Mouse (Mus musculus): ENCODE measurements around the gene Tbc1d2b.
A peak's percentile ranks its signal among the peaks of the same experiment; 100 is the strongest.

Tbc1d2b gene

GRCm38 (mm10) chr9:90204396-90204915 lies 66.1 kb downstream of the Tbc1d2b start:
- peak; percentile 3 for DNase-seq (ENCODE audit: low read depth, low spot score)

- no peak for DNase-seq (ENCODE audit: low read depth, low spot score)
Measured at GRCm38 (mm10) chr9:90203233-90203632, 67.4 kb downstream of the Tbc1d2b start.

- no peak for DNase-seq (ENCODE audit: low read depth, low spot score)
Measured at GRCm38 (mm10) chr9:90201541-90201940, 69.1 kb downstream of the Tbc1d2b start.

- DNase-seq (ENCODE audit: low read depth, low spot score) = no peak
Measured at GRCm38 (mm10) chr9:90201096-90201495, 69.5 kb downstream of the Tbc1d2b start.

- DNase-seq (ENCODE audit: low read depth, low spot score) = no peak
Measured at GRCm38 (mm10) chr9:90200501-90200900, 70.1 kb downstream of the Tbc1d2b start.

GRCm38 (mm10) chr9:90199611-90200010 lies 71.0 kb downstream of the Tbc1d2b start:
- no peak for DNase-seq (ENCODE audit: low read depth, low spot score)

- DNase-seq (ENCODE audit: low read depth, low spot score) = no peak
Measured at GRCm38 (mm10) chr9:90198531-90199449, 71.8 kb downstream of the Tbc1d2b start.

- DNase-seq (ENCODE audit: low read depth, low spot score) = no peak
Measured at GRCm38 (mm10) chr9:90197866-90198383, 72.7 kb downstream of the Tbc1d2b start.

- DNase-seq (ENCODE audit: low read depth, low spot score) = no peak
Measured at GRCm38 (mm10) chr9:90197116-90197665, 73.4 kb downstream of the Tbc1d2b start.

GRCm38 (mm10) chr9:90196262-90196661 lies 74.3 kb downstream of the Tbc1d2b start:
- no peak for DNase-seq (ENCODE audit: low read depth, low spot score)

GRCm38 (mm10) chr9:90195000-90195399 lies 75.6 kb downstream of the Tbc1d2b start:
- no peak for DNase-seq (ENCODE audit: low read depth, low spot score)

GRCm38 (mm10) chr9:90189391-90189790 lies 81.2 kb downstream of the Tbc1d2b start:
- DNase-seq (ENCODE audit: low read depth, low spot score) = no peak

GRCm38 (mm10) chr9:90188893-90189292 lies 81.7 kb downstream of the Tbc1d2b start:
- DNase-seq (ENCODE audit: low read depth, low spot score) = no peak

- DNase-seq (ENCODE audit: low read depth, low spot score) = no peak
Measured at GRCm38 (mm10) chr9:90185356-90185910, 85.2 kb downstream of the Tbc1d2b start.

- no peak for DNase-seq (ENCODE audit: low read depth, low spot score)
Measured at GRCm38 (mm10) chr9:90184116-90184515, 86.5 kb downstream of the Tbc1d2b start.

GRCm38 (mm10) chr9:90183550-90183949 lies 87.1 kb downstream of the Tbc1d2b start:
- no peak for DNase-seq (ENCODE audit: low read depth, low spot score)

- no peak for DNase-seq (ENCODE audit: low read depth, low spot score)
Measured at GRCm38 (mm10) chr9:90182636-90183421, 87.8 kb downstream of the Tbc1d2b start.

- DNase-seq (ENCODE audit: low read depth, low spot score) = no peak
Measured at GRCm38 (mm10) chr9:90181656-90182388, 88.8 kb downstream of the Tbc1d2b start.

GRCm38 (mm10) chr9:90179409-90179808 lies 91.2 kb downstream of the Tbc1d2b start:
- no peak for DNase-seq (ENCODE audit: low read depth, low spot score)

GRCm38 (mm10) chr9:90173330-90173729 lies 97.3 kb downstream of the Tbc1d2b start:
- DNase-seq (ENCODE audit: low read depth, low spot score) = no peak

Data from retina, adult 2 months (tissue).